Mouse (Mus musculus) heart, postnatal 4 days (tissue): ENCODE data around the gene Ttc36. TPM values are rescaled to one million over a fixed set of nuclear protein-coding genes. Genes with fewer than 3 reads are reported as not detected.
"Not testable (repeated sequence)": the region's sequence is repeated elsewhere in the genome, so short reads cannot be mapped to it uniquely, and the experiment has no call there.

ENCODE experiments used
- DNase-seq: peaks from one replicate; pipeline ENCODE4 v3.0.0; 2021
- total RNA-seq, 2 experiments: library from RNA; stranded (reverse); gene quantifications; 2 replicates each; pipeline ENCODE4 v1.2.3; 2021

The Ttc36 gene
- total RNA-seq, 2 experiments from 2014 or later: 0.61 to 1.0 TPM

DNA sequence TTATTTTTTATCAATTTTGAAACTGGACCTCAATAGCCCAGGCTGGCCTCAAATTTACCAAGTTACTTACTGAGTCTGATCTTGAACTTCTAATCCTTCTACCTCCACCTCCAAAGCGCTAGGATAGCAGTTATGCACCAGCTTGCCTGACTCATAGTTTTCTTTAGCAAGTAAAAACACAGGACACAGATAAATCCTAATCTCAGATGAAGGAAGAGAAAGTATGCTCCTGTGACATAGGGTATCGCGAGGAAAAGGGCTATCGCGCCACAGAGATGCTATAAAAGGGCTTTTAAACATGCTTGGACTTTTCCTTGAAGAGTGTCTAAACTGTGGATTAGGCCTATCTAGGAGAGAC, 30.5 kb downstream of the Ttc36 start:
- DNase-seq: no peak

DNA sequence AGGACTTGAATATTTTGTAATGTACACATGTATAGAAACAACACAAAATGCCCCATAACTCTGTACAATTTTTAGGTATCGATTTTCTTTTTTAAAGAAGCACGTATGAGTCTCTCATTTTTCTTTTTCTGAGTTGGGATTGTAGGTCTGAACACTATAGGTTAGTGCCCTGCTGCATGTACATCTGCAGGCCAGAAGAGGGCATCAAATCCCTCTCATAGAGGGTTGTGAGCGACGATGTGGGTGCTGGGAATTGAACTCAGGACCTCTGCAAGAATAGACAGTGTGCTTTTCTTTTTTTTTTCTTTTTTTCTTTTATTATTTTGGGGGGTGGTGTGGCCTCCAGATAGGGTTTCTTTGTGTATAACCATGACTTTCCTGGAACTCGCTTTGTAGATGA, 31.5 kb downstream of the Ttc36 start:
- no peak for DNase-seq

DNA sequence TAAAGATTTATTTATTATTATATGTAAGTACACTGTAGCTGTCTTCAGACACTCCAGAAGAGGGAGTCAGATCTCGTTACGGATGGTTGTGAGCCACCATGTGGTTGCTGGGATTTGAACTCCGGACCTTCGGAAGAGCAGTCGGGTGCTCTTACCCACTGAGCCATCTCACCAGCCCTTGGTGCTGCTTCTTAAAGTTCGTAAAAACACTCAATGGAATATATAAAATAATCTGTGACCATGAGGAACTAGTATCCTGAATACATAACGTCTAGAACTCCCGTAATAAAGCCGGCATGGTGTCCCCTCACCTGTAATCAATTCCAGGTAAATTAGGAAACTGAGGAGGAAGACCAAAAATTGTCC, 34.9 kb downstream of the Ttc36 start:
- DNase-seq: not testable (repeated sequence)

DNA sequence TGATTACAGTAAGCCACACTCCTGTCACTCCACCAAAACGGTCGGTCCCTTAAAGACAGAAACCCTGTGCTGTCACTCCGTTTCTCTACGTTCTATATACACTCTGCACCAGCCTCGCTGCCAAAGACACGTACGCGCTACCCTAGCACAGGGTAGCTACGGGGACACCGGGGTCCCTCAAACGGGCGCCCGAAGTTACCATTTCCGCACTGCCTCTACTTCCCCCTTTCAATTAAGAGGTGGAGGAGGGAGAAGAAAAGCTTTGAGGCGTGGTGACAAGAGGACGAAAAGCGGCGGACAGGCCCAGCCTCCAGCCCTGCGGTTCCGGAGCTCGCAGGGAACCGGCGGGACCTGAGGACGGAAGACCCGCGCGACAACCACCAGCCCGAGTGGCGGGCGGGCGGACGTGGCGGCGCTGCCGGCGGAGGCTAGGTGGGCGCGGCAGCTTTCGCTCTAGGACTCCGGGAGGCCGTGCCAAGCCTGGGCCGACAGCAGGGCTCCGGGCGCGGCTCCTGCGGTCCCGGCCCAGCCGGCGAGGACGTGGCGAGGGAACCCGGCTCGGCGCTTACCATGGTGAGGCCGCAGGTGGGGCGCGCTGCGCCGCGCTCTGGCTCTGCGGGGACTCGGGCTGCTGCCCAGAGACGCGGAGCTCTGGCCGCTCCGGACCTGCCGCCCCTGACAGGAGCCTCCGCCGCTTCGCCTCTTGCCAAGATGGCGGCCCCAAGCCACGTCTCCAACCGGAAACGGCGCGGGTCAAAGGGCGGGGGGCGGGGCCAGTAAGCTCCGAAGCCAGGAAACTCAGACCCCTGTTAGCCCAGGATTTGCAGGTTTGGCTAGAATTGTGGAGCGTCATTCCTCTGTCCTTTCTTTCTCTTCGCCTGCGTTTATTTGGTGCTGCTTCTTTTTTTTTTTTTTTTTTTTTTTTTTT, 35.5 kb downstream of the Ttc36 start, which contains the start of the genes Arcn1 and Ift46:
Arcn1 (minus strand) TSS at position 745 of the 928 bp plus-strand sequence.
Ift46 (plus strand) TSS at position 808 of the 928 bp plus-strand sequence.
- peak; percentile 86 for DNase-seq

DNA sequence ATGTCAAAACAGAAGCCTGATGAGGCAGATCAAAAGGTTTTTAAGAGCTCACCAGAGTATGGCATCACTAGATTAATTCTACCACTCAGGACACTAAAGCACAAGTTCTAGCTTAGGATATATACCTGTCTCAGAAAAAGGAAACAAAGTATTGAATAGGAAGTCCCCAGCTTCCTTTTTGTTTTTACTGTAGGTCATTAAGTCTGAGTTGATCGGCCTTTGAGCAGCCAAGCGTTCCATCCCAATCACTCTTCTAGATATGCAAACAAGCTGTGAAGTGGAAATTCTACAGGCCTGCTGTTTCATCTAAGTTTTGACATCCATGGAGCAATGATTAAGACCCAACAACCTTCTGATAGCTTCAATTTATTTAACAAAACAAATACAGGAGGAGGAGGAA, 42.0 kb downstream of the Ttc36 start:
- DNase-seq: no peak

Other genes with a start within 250 kb of the Ttc36 start
- under 1 TPM; 0.14 to 0.29 TPM for gene Cxcr5, start 241.2 kb downstream of the Ttc36 start, total RNA-seq
- 100 to 1,000 TPM in 1 of 2 experiments, 10 to 100 TPM in 1; 99.8 to 101 TPM for gene Ddx6, start 198.2 kb downstream of the Ttc36 start, total RNA-seq
- not detected for gene Treh, start 129.8 kb downstream of the Ttc36 start, total RNA-seq
- gene Phldb1, start 67.9 kb downstream of the Ttc36 start, total RNA-seq: 100 to 1,000 TPM; 109 TPM
- gene Arcn1, start 35.2 kb downstream of the Ttc36 start, total RNA-seq: 100 to 1,000 TPM; 104 to 119 TPM
- 10 to 100 TPM; 58.4 to 58.7 TPM for gene Ift46, start 35.2 kb downstream of the Ttc36 start, total RNA-seq
- 1 to 10 TPM; 3.5 to 6.0 TPM for gene Tmem25, start 3.8 kb downstream of the Ttc36 start, total RNA-seq
- 10 to 100 TPM; 22.9 to 23.5 TPM for gene Kmt2a, start 78.2 kb upstream of the Ttc36 start, total RNA-seq
- 1,000 to 10,000 TPM; 1,050 to 1,223 TPM for gene Atp5l, start 117.7 kb upstream of the Ttc36 start, total RNA-seq
- gene Ube4a, start 162.5 kb upstream of the Ttc36 start, total RNA-seq: 10 to 100 TPM; 33.9 to 41.6 TPM
- gene Cd3g, start 177.4 kb upstream of the Ttc36 start, total RNA-seq: under 1 TPM; 0.43 to 0.48 TPM
- under 1 TPM in 1 of 2 experiments, not detected in 1; 0.36 TPM for gene Cd3d, start 178.7 kb upstream of the Ttc36 start, total RNA-seq
- gene Cd3e, start 206.6 kb upstream of the Ttc36 start, total RNA-seq: under 1 TPM; 0.81 to 0.88 TPM
- gene Mpzl2, start 236.7 kb upstream of the Ttc36 start, total RNA-seq: 1 to 10 TPM in 1 of 2 experiments, under 1 TPM in 1; 0.86 to 1.8 TPM